Comparison of ENCODE assay signal across 8 mouse cellular contexts in the genomic region with DNA sequence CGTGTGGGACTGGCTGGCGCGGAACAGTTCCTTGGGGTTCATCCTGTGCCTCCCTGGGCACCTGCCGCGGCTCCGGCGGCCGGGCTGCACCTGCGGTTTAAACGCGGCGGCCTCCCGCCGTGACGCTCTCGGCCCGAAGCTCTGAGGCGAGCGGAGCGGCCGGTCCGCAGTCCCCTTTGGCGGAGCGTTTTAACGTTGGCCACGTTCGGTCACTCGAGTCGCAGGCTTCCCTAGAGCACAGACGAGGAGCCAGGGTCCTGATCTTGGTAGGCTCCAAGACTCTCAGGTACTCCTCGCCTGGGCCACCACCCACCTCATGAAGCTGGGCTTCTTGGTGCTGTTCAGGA. TPM values are rescaled to one million over a fixed set of nuclear protein-coding genes. Genes with fewer than 3 reads are reported as not detected.
DNase-seq lines count a peak whose midpoint lies in the region; ATAC-seq lines count a peak whose summit lies in the region.

No protein-coding gene starts in this region.

- no peak for ATAC-seq in lung, embryonic 16.5 days (ENCODE audit: low read depth)
- no peak for ATAC-seq in hindbrain, embryonic 11.5 days (ENCODE audit: low FRiP score)
- peak; percentile 30; the same call in 1 of the 2 replicates for ATAC-seq in megakaryocyte, adult 5-6 weeks (ENCODE audit: poor library complexity, severe bottlenecking)

- WGBS in lung, embryonic 16.5 days: under 1% methylated on average over 31 of the region's 31 CpGs
- 0% methylated on average over 31 of the region's 31 CpGs for WGBS in hindbrain, embryonic 11.5 days

- no peaks in the 10 kb centered on the region for H3K27me3 ChIP-seq in lung, embryonic 16.5 days (ENCODE audit: control insufficient read depth, insufficient read depth, low read depth, low read length)
- H3K27me3 ChIP-seq in hindbrain, embryonic 11.5 days (ENCODE audit: control insufficient read depth, insufficient read depth, low read length): no peaks in the 10 kb centered on the region

- H3K9me3 ChIP-seq in lung, embryonic 16.5 days (ENCODE audit: control insufficient read depth, low read length): no peaks in the 10 kb centered on the region
- H3K9me3 ChIP-seq in hindbrain, embryonic 11.5 days (ENCODE audit: control insufficient read depth, low read length): no peaks in the 10 kb centered on the region

- no peak for DNase-seq in lung, postnatal 4 days
- peak; percentile 30 for DNase-seq in c-Kit-negative CD71-positive TER-119-positive erythroid progenitor cells, embryonic 14.5 days (ENCODE audit: low read depth, low spot score)
- no peak for DNase-seq in hindbrain, embryonic 11.5 days (ENCODE audit: low spot score)
- no peak for DNase-seq in yolk sac, embryonic 10.5 days (ENCODE audit: low spot score)
- no peak for DNase-seq in urinary bladder, postnatal 25 days (ENCODE audit: low spot score)
- no peak for DNase-seq in gastrocnemius, postnatal 4 days (ENCODE audit: low spot score in 2 of 2)

- peak overlapping the region; percentile 54 for H3K27ac ChIP-seq in lung, embryonic 16.5 days (ENCODE audit: low read length)
- H3K27ac ChIP-seq in hindbrain, embryonic 11.5 days (ENCODE audit: low read depth, low read length): peak overlapping the region; percentile 51; the same call in 1 of the 2 replicates

- H3K4me2 ChIP-seq in lung, embryonic 16.5 days (ENCODE audit: low read depth, low read length): peak overlapping the region; percentile 88
- peak overlapping the region; percentile 93 for H3K4me2 ChIP-seq in hindbrain, embryonic 11.5 days (replicated peaks; ENCODE audit: low read depth, low read length)

- peaks cover 13% of the 10 kb centered on the region for H3K4me1 ChIP-seq in lung, embryonic 16.5 days (replicated peaks; ENCODE audit: control insufficient read depth, insufficient read depth, low read length)
- H3K4me1 ChIP-seq in hindbrain, embryonic 11.5 days (replicated peaks; ENCODE audit: control insufficient read depth, insufficient read depth, low read length): peaks cover 2% of the 10 kb centered on the region; the same call in 1 of the 2 replicates

- H3K4me3 ChIP-seq in lung, embryonic 16.5 days (ENCODE audit: low read length): peak overlapping the region; percentile 93
- peak overlapping the region; percentile 98 for H3K4me3 ChIP-seq in hindbrain, embryonic 11.5 days (ENCODE audit: low read depth, low read length)

- H3K9ac ChIP-seq in lung, embryonic 16.5 days (ENCODE audit: low read length): peak overlapping the region; percentile 91
- H3K9ac ChIP-seq in hindbrain, embryonic 11.5 days (ENCODE audit: low read depth, low read length): peak overlapping the region; percentile 92

- H3K36me3 ChIP-seq in lung, embryonic 16.5 days (ENCODE audit: control insufficient read depth, insufficient read depth, low read length): peaks cover 13% of the 10 kb centered on the region
- peaks cover 8% of the 10 kb centered on the region; the same call in 1 of the 2 replicates for H3K36me3 ChIP-seq in hindbrain, embryonic 11.5 days (ENCODE audit: control insufficient read depth, insufficient read depth, low read length)

RNA-seq across cellular contexts. Expression of gene Zmynd19, which starts 0.6 kb away (rescaled TPM):
- 2.1 and 4.2 TPM in 2 replicates for polyA plus RNA-seq in lung, embryonic 16.5 days (2015; fragmentation: Nextera tagmentation; extraction: Ambion mirVana)
- 16.8 and 30.6 TPM in 2 replicates for polyA plus RNA-seq in hindbrain, embryonic 11.5 days (2014; fragmentation: Nextera tagmentation; extraction: Ambion mirVana)
- 6.0 and 6.4 TPM in 2 replicates for total RNA-seq in megakaryocyte, adult 5-6 weeks (2015)
- 17.4 TPM in 2 replicates for total RNA-seq in megakaryocyte, adult 5-6 weeks (2017)
- total RNA-seq in gastrocnemius, postnatal 4 days (2021): 10 to 100 TPM; 23.9 to 25.9 TPM

RNA-seq across cellular contexts. Expression of gene Dph7, which starts 12.0 kb away (rescaled TPM):
- 22.3 TPM in 2 replicates for polyA plus RNA-seq in lung, embryonic 16.5 days (2015; fragmentation: Nextera tagmentation; extraction: Ambion mirVana)
- 30.4 and 30.7 TPM in 2 replicates for polyA plus RNA-seq in hindbrain, embryonic 11.5 days (2014; fragmentation: Nextera tagmentation; extraction: Ambion mirVana)
- 6.7 and 9.4 TPM in 2 replicates for total RNA-seq in megakaryocyte, adult 5-6 weeks (2015)
- 6.7 and 8.8 TPM in 2 replicates for total RNA-seq in megakaryocyte, adult 5-6 weeks (2017)
- 10 to 100 TPM in 1 of 2 experiments, 1 to 10 TPM in 1; 8.3 to 10.6 TPM for total RNA-seq in gastrocnemius, postnatal 4 days (2021)

RNA-seq across cellular contexts. Expression of gene Arrdc1, which starts 15.1 kb away (rescaled TPM):
- 141 and 156 TPM in 2 replicates for polyA plus RNA-seq in lung, embryonic 16.5 days (2015; fragmentation: Nextera tagmentation; extraction: Ambion mirVana)
- polyA plus RNA-seq in hindbrain, embryonic 11.5 days (2014; fragmentation: Nextera tagmentation; extraction: Ambion mirVana): 14.4 and 14.7 TPM in 2 replicates
- 47.2 and 53.9 TPM in 2 replicates for total RNA-seq in megakaryocyte, adult 5-6 weeks (2015)
- total RNA-seq in megakaryocyte, adult 5-6 weeks (2017): 106 and 108 TPM in 2 replicates
- total RNA-seq in gastrocnemius, postnatal 4 days (2021): 10 to 100 TPM; 15.0 to 17.5 TPM

RNA-seq across cellular contexts. Expression of gene Mrpl41, which starts 24.7 kb away (rescaled TPM):
- polyA plus RNA-seq in lung, embryonic 16.5 days (2015; fragmentation: Nextera tagmentation; extraction: Ambion mirVana): 97.7 and 102 TPM in 2 replicates
- polyA plus RNA-seq in hindbrain, embryonic 11.5 days (2014; fragmentation: Nextera tagmentation; extraction: Ambion mirVana): 165 and 167 TPM in 2 replicates
- total RNA-seq in megakaryocyte, adult 5-6 weeks (2015): 38.3 and 46.3 TPM in 2 replicates
- 69.8 and 73.4 TPM in 2 replicates for total RNA-seq in megakaryocyte, adult 5-6 weeks (2017)
- 10 to 100 TPM; 56.1 to 59.4 TPM for total RNA-seq in gastrocnemius, postnatal 4 days (2021)

RNA-seq across cellular contexts. Expression of gene Pnpla7, which starts 25.7 kb away (rescaled TPM):
- 6.6 and 7.7 TPM in 2 replicates for polyA plus RNA-seq in lung, embryonic 16.5 days (2015; fragmentation: Nextera tagmentation; extraction: Ambion mirVana)
- 2.9 TPM in 2 replicates for polyA plus RNA-seq in hindbrain, embryonic 11.5 days (2014; fragmentation: Nextera tagmentation; extraction: Ambion mirVana)
- 43.7 and 55.6 TPM in 2 replicates for total RNA-seq in megakaryocyte, adult 5-6 weeks (2015)
- total RNA-seq in megakaryocyte, adult 5-6 weeks (2017): 38.3 and 38.5 TPM in 2 replicates
- 10 to 100 TPM; 17.3 to 23.2 TPM for total RNA-seq in gastrocnemius, postnatal 4 days (2021)
